Mouse (Mus musculus): ENCODE measurements at regions not wholly inside any gene's neighbourhood (a gene's known extent, or its start where the extent isn't known, plus 50 kb on each side); places are given as distances from the start of the nearest gene placed in this dataset.

DNA sequence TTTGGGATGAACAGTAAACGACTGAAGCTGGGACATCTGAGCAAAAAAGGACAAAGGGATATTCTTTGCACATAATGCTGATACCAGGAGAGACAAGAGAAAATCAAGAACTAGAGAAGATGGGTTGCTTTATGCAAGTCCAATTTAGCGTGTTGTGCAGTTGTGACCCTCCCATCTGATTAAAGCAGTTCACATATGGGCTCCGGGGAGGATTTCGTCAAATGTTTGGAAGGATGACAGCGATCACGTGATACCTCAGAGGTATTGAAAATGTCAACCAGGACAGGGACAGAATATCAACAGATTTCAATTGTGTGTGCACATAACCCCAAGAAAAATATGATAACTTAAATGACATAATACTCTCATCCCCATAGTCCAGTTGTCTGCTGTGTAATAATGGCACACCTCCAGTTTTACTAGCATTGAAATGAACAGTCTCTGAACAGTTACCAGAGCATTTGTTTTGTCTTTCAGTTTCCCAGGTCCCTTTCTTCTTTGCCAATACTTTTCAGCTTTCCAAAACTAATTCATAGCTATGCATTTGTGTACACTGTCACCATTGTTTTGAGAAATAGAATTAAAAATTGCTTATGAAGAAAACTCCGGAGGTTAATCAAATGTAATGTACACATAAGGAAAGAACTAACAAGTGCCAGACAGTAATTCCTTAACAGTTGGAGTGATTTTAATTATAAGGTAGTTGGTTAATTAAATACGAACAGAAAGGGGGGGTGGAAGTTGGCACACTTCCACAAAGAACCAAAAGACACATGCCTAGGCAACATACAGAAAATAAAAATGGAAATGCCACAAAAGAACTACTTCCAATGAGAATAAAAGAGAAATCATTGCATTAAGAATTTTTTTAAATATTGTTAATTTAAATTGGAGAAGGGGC is 582.6 kb upstream of the Map3k7 start:
- no peak for DNase-seq (ENCODE audit: low spot score in 2 of 2)

DNA sequence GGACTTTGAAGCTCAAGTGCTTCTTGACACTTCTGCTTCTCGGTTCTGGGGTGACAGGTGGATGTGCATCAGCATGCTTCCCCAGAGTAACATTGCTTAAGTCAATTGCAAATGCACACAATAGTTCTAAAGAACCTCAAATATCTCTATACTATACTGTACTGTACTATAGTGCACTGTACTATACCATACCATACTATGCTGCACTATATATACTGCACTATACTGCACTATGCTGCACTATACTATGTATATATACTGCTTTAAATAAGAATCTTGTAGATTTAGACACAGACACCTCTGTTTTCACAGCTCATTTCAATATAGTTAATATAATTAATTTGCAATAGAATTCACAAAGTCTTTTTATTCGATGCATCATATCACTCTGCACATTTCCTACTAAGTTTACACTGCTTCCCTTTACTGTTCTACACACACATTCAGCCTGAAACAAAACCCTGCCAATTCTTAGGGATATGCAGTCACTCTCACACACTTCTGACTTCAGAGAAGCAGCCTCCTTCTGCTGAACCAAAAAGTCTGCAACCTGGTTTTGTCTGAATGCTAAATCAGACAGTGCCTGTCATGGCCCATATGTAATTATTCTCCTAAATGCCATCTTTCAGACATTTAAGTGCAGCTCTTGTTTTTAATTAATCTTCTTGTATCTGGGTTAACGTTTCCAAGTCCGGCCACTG is 570.8 kb upstream of the Map3k7 start:
- no peak for DNase-seq (ENCODE audit: low spot score in 2 of 2)

- no peak for DNase-seq (ENCODE audit: low spot score in 2 of 2)
Observed at GRCm38 (mm10) chr4:31395538-31395937, 568.4 kb upstream of the Map3k7 start.

DNA sequence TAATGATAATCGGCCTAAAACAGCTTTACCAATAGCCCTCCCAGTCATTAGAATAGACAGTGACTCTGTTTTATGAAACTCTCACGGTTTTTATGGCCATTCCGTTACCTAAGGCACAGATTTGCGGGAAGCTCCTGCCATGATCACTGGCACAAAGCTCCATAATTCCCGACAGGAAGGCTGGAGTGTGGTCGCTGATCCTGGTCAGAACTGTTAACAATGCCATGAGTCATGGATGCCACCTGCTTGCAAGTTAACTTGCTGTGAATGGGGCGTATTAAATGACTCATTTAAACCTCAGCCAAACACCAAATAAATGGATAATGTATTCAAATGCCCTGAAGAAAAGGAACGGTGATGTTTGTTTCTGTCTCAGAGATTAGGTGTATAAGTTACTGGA is 559.9 kb upstream of the Map3k7 start:
- DNase-seq (ENCODE audit: low spot score in 2 of 2): no peak

GRCm38 (mm10) chr4:31404840-31405714 is 558.8 kb upstream of the Map3k7 start:
- DNase-seq (ENCODE audit: low spot score in 2 of 2): no peak

DNA sequence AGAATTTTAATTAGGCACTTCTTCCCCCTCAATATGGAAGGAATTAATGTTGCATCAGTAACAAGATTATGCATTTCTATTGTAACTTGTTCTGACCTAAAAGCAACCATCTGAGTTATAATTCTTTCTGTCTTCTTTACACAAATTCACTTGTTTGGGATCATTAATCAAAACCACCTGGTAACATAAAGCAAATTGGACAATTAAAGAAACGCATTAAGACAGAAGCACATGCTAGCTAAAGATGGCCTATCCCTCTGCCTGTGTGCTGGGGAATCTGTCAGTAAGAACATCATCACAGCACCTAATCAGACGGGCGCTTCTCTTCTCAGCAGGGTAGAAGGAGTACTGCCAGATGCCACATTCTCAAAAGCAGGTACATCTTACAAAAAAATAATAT is 553.7 kb upstream of the Map3k7 start:
- DNase-seq (ENCODE audit: low spot score in 2 of 2): no peak

DNA sequence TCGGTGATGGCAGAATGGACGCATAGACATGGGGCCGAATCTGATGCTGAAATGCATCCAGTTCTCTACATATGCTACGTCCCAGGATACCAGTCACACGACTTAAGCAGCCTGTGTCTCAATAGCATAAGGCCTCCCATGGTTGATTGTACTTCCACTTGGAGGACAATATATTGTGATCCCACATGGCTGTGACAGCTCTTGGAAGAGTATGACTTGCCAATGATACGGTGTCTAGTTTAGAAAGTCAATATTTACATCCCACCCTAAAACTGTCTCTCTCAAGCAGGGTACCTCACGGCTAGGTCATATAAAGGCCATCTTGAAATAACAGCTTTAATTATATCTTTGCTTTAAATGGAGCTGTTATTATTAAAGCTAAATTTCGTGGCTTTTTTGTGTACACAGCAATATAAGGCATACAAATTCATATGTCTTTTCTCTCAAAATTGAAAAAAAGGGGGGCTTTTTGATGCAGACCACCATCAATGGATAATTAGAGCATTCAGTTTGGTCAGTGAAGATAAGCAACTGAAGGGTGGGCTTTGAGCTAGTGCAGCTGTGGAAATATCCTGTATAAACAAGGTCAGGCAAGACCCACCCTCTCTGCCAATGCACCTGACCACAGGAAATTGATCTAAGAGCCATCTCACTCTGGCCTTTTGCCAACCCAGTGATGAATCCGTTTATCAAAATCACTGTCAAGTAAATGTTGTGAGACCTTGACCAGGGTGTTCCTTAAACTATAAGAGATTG is 551.9 kb upstream of the Map3k7 start:
- DNase-seq (ENCODE audit: low spot score in 2 of 2): no peak

GRCm38 (mm10) chr4:31417161-31417560 is 546.7 kb upstream of the Map3k7 start:
- DNase-seq (ENCODE audit: low spot score in 2 of 2): no peak

DNA sequence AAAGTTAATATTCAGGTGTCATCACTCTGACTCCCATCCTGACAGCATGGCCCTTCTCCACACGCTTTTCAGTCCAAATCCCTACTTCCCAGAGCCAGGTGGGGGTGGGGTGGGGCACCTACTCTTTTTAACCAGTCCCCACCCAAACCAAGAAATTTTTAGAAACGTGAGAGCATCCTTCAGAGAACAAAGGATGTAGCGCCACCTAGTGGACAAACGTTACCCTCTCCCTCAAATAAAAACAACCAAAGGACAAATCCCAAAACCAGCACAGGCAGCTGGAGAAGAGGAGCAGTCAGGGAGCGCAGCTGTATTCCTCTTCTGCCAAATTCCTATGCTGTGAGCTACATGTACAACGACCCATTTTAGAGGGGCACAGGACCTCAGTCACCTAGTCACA is 544.7 kb upstream of the Map3k7 start:
- DNase-seq (ENCODE audit: low spot score in 2 of 2): peak; percentile 28 to 80

- DNase-seq (ENCODE audit: low spot score in 2 of 2): no peak
Observed at GRCm38 (mm10) chr4:31420167-31420566, 543.7 kb upstream of the Map3k7 start.

DNA sequence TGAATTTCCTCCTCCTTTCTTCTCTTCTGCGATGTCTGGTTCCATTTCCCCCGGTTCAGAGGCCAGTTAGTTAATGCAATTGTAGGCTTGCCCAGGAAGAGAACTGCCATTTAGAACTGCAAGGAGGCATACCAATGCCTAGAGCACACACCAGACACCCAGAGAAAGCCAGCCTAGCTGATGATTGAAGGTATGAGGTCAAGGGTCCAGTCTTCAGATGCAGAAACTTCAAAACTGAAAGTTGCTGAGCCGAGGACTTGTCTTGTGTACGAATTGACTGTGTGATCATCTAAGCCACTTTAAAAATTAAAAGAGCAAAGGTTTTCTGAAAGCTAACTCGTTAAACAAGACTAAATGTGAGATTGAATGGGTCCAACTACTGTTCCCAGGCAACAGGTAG is 542.5 kb upstream of the Map3k7 start:
- no peak for DNase-seq (ENCODE audit: low spot score in 2 of 2)

GRCm38 (mm10) chr4:31425135-31425534 is 538.8 kb upstream of the Map3k7 start:
- DNase-seq (ENCODE audit: low spot score in 2 of 2): no peak

DNA sequence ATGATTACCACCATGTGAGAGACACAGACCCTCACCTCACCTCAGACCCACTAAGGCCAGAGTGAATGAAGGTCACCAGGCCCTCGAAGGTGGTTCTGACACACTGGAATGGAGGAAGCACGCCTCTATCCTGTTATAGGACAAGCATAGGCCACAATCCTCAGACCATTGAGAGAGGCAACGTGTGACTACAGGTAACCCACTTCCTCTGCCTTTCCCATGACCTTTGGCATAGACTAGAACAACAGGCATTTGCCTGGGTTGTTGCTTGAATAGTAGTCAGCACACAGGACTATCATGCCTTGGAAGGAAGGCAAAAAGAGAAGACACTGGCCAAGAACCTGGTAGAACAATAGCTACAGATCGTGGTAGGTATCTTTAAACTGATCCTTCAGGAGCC is 538.2 kb upstream of the Map3k7 start:
- DNase-seq (ENCODE audit: low spot score in 2 of 2): no peak

DNA sequence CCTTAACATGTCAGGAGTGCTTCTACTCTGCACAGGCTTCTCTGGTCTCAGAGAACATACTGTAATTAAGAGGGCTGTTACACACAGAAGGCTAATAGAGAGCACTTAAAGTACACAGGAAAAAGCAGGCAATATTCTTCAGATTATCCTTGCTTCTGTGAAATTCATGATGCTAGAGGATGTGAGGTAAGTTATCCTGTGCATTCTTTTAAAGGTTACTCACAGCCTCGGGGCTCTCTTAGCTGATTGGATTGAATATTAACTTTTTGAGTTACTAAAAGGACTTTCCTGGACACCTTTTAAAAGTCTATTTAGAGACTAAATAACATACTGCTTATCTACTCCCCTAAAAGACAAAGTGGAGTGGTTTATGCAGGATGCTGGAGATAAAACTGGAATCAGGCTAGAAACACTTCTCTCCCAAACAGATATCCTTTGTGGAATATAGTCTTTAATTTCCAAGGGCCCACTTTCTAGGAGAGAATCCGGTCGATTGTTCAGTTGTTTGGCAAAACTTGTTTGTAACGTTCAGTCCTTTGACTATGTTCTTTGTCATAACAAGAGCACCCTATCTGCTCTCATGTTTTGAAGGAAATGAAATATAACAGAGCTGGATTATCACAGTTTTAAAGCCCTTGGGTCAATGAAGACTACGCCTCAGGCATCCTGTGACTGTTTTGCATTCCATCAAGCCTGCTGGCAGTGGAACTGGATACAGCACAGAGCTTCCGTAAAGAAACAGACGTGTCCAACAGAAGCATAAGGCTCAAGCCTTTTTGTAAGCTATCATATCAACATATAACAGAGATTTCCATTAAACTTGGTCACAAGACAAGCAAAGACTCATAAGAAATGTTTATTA is 537.5 kb upstream of the Map3k7 start:
- DNase-seq (ENCODE audit: low spot score in 2 of 2): no peak

DNA sequence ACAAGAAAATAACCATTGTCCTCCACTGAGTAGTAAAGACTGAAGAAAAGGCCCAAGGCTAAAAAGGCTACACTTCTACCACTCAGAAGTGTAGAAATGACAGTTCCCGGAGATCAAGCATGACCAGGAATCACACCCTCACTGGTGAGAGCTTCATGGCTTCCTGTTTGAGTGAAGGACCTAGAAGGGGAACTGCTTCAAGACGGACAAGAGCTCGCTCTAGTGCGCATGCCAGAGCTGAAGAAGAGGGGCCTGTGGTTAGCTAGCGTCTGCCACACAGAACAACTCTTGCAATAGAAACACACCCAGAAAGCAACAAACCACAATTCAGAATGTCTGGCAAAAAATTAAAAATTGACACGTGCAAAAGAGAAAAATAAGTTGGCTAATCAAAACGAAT is 530.0 kb upstream of the Map3k7 start:
- DNase-seq (ENCODE audit: low spot score in 2 of 2): no peak

DNA sequence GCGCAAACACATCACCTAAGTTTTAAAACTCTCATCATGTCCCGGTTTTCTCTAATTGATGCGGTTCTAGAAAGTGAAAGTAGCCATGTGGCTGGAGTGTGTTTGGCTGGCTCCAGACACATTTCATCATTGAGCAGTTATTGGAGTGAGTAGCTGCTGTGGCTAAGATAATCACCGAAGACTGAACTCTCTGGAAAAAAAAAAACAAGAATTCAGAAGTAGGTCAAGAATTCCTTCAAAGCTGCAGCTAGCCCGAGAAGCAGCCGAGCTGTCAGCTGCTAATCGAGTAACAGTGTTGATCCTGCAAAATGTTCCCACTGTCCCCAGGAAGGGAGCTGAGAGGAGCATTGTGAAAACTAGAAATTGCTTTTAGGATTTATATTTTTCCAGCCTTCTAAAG is 509.0 kb upstream of the Map3k7 start:
- DNase-seq (ENCODE audit: low spot score in 2 of 2): no peak

- DNase-seq (ENCODE audit: low spot score in 2 of 2): no peak
Observed at GRCm38 (mm10) chr4:31455466-31455865, 508.4 kb upstream of the Map3k7 start.

- no peak for DNase-seq (ENCODE audit: low spot score in 2 of 2)
Observed at GRCm38 (mm10) chr4:31462456-31462855, 501.4 kb upstream of the Map3k7 start.

- DNase-seq (ENCODE audit: low spot score in 2 of 2): no peak
Observed at GRCm38 (mm10) chr4:31463130-31463698, 500.7 kb upstream of the Map3k7 start.

DNA sequence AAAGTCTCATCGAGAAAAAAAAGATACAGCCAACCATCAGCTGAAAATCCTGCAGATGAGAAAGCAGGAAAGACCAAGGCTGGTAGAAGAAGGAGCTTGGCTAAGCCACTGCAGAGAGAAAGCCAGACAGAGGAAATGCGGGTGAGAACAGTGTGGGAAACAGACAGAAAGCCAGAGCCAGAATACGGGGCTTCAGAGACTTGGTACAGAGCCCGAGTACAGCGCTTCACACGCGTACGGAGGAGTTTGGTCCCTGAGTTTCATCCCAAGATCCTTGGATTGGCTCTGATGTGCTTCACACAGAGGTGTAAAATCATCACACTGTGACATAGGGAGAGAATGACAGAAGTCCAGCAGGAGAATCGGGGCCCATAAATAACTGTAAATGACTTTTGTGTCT is 495.6 kb upstream of the Map3k7 start:
- no peak for DNase-seq (ENCODE audit: low spot score in 2 of 2)
